Mouse (Mus musculus) right cerebral cortex, postnatal 36 days (tissue): ENCODE measurements around the gene Mep1a.

Experiments used
- DNase-seq, 2 experiments: peaks; one replicate each; pipeline ENCODE4 v3.0.0; 2022; ENCODE audit warnings: low spot score in 2 of 2, mixed read lengths in 1 of 2

Mep1a gene

DNA sequence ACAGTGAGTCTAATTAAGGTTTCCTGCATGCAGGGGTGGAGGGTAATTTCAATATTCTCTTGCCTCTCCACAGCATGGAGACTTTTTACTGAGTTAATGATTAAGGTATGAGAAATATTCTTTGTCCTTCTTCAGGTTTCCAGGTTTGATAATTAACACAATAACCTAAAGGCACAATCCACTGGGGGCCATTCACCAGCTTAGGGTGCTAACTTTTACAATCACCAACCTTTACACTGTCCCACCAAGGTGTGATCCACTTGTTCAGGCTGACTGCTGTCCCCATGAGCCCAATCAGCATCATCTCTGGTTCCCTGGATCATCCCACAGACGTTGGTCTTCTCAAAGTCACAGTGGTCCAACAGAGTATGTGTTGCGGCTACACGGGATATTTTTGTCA lies 16.6 kb downstream of the Mep1a start:
- DNase-seq: no peak

DNA sequence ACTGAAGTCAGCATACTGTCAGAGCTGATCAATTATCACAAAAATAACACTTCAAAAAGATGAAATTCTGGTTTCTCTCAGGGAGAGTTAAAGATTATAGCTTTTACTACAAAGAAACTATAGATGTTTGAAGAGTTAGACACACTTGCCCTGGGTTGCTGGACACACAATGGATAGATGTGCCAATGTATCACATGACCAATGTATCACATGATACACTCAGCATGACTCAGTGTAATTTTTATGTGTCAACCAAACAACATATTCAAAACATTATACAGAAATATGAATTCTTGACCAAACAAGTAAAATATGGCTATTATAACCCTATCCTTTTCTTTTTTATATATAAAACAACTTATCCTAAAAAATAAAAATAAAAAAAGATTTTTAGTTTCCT lies 25.0 kb downstream of the Mep1a start:
- DNase-seq: no peak

GRCm38 (mm10) chr17:43474775-43475174 lies 27.8 kb downstream of the Mep1a start:
- no peak for DNase-seq

DNA sequence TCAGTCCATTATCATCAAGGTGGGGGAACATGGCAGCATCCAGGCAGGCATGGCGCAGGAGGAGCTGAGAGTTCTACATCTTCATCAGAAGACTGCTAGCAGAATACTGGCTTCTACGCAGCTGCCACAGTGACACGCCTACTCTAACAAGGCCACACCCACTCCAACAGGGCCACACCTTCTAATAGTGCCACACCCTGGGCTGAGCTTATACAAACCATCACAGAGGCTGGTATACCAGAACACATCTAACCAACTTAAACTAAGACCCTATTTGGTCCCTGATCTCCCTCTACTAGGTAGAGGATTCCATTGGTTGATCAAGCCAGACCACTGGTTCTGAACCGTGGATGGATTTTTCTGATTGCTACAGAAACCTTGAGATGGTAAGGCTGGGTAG lies 30.1 kb downstream of the Mep1a start:
- no peak for DNase-seq

DNA sequence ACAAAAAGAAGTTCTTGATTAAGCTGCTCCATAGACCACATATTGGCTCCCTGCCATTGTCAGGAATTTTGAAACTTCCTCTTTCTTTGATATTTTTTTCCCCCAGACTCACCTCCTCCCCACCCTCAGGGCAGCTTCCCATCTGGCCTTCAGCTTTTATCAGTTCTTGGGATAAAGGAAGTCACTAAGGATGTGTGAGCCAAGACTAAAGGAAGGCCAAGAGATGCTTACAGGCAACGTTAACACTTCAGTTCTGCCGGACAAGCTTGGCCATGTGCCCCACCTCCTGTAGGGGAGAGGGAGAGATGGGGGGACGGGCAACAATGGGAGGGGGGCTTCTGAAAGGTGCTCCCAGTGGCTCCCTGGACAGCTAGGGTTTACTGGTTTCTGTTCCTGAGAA lies 32.6 kb downstream of the Mep1a start:
- no peak for DNase-seq

- peak; percentile 20 to 28 for DNase-seq
These were observed 42.1 kb downstream of the Mep1a start for GRCm38 (mm10) chr17:43460245-43461181.

GRCm38 (mm10) chr17:43459737-43460230 lies 42.8 kb downstream of the Mep1a start:
- no peak for DNase-seq

DNA sequence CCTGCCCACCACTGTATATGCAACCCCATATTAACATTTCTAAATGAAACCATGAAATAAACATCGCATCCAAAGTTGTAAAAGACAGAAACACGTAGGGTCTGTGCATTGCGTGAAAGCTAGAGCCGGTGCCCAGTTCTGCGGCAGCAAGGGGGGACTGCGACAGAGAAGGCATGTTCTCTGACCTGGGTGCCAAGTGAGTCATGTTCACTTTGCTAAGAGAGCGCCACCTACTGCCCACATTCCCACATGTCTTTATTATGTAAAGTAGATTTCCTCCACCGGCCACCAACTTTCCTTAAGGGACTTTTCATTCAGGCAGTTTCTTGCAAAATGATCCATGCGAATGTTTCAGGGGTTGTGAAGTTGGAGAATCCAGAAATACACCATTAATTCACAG lies 44.0 kb downstream of the Mep1a start:
- DNase-seq: peak; percentile 32 to 56

DNA sequence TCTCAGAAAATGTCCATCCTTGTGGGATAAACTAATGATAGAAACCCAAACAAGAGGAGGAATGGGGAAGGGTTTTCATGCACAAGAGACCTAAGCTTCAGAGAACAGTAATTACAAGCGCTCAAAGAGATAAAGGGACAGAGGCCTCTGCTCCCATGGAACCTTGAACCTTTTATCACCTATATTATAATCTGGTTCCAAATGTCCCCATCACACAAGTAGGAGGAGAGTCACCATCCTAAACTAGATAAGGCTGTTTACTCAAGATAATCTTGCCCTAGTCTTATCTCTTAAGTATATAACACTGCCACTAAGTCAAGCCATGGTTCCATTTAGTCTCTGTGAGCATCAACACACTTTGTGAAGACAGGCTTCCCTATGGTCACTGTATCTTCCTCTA lies 51.4 kb downstream of the Mep1a start:
- no peak for DNase-seq

- no peak for DNase-seq
These were observed 68.1 kb downstream of the Mep1a start for GRCm38 (mm10) chr17:43434485-43434884.

DNA sequence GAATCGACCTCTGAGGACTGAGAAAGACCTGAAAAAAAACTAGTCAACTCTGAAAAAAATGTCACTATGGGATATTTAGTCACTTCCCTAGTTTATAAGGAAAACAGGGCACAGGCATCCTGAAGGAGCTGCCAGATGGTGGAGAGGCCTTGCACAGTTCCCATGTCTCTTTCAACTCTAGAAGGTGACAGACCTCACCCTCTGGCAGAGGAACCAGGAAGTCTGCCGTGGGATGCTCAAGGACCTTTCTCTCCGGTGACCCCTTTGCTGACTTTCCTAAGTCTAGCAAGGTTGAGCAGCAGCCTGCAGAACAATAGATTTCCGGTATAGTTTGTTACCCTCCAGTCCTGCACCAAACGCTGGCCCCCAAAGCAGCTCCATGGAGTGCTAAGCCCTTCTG lies 70.9 kb downstream of the Mep1a start:
- no peak for DNase-seq
